Mouse (Mus musculus) thymus, postnatal 14 days (tissue): Measurements from ENCODE around the gene Serf1.
A peak's percentile ranks its signal among the peaks of the same experiment; 100 is the strongest.
"Not testable (repeated sequence)": the region's sequence is repeated elsewhere in the genome, so short reads cannot be mapped to it uniquely, and the experiment has no call there.

Source experiments
- DNase-seq: peaks from one replicate; pipeline ENCODE4 v3.0.0; 2021

The Serf1 gene

GRCm38 (mm10) chr13:100107652-100108472, at the start of gene Serf1:
Gene Serf1, plus strand, starts transcription at chr13:100108012.
- DNase-seq = peak; percentile 77

GRCm38 (mm10) chr13:100063936-100064335, 43.9 kb upstream of the Serf1 start:
- no peak for DNase-seq

- no peak for DNase-seq
Observed at GRCm38 (mm10) chr13:100067821-100068220, 40.0 kb upstream of the Serf1 start.

GRCm38 (mm10) chr13:100071473-100071872, 36.3 kb upstream of the Serf1 start:
- no peak for DNase-seq

- DNase-seq = no peak
Observed at GRCm38 (mm10) chr13:100098808-100099207, 9.0 kb upstream of the Serf1 start.

GRCm38 (mm10) chr13:100103052-100103658, 4.7 kb upstream of the Serf1 start:
- peak; percentile 8 for DNase-seq

GRCm38 (mm10) chr13:100103748-100104254, 4.0 kb upstream of the Serf1 start, which contains the start of gene Bdp1:
Gene Bdp1, minus strand, starts transcription at chr13:100104070.
- DNase-seq = peak; percentile 95

GRCm38 (mm10) chr13:100112218-100112972, 4.6 kb downstream of the Serf1 start:
- no peak for DNase-seq

- no peak for DNase-seq
Observed at GRCm38 (mm10) chr13:100123970-100124369, 16.2 kb downstream of the Serf1 start.

- peak; percentile 89 for DNase-seq
Observed at GRCm38 (mm10) chr13:100124423-100125257, 16.8 kb downstream of the Serf1 start, which contains the start of gene Smn1. Gene Smn1, plus strand, starts transcription at chr13:100124852.

- DNase-seq = peak; percentile 10
Observed at GRCm38 (mm10) chr13:100125258-100125643, 17.4 kb downstream of the Serf1 start.

- DNase-seq = no peak
Observed at GRCm38 (mm10) chr13:100141646-100142314, 34.0 kb downstream of the Serf1 start.

- DNase-seq = no peak
Observed at GRCm38 (mm10) chr13:100152659-100153058, 44.8 kb downstream of the Serf1 start.

- DNase-seq = no peak
Observed at GRCm38 (mm10) chr13:100156624-100157023, 48.8 kb downstream of the Serf1 start.

GRCm38 (mm10) chr13:100161171-100161870, 53.5 kb downstream of the Serf1 start:
- not testable (repeated sequence) for DNase-seq

- not testable (repeated sequence) for DNase-seq
Observed at GRCm38 (mm10) chr13:100162467-100162866, 54.7 kb downstream of the Serf1 start.
